Mouse (Mus musculus): ENCODE data around the gene Ahsa1.
"Not testable (repeated sequence)": the region's sequence is repeated elsewhere in the genome, so short reads cannot be mapped to it uniquely, and the experiment has no call there.

The Ahsa1 gene

GRCm38 (mm10) chr12:87266827-87267603 is 736 bp downstream of the Ahsa1 start:
- Histone ChIP-seq H3K36me3 (ENCODE audit: control insufficient read depth, insufficient read depth, low read length, poor library complexity, severe bottlenecking) (peaks cover 14% of the 10 kb centered on the region), H3K27me3 (ENCODE audit: control insufficient read depth, insufficient read depth, low read length, poor library complexity, severe bottlenecking) (no peaks in the 10 kb centered on the region)
- no peak for DNase-seq (ENCODE audit: low read depth, low spot score)

GRCm38 (mm10) chr12:87267682-87268081 is 1.4 kb downstream of the Ahsa1 start:
- Histone ChIP-seq H3K36me3 (ENCODE audit: control insufficient read depth, insufficient read depth, low read length, poor library complexity, severe bottlenecking) (peaks cover 13% of the 10 kb centered on the region), H3K27me3 (ENCODE audit: control insufficient read depth, insufficient read depth, low read length, poor library complexity, severe bottlenecking) (no peaks in the 10 kb centered on the region)
- DNase-seq (ENCODE audit: low read depth, low spot score), result peak; percentile 54

- peaks cover 24% of the 10 kb centered on the region for H3K36me3 ChIP-seq (ENCODE audit: control insufficient read depth, insufficient read depth, low read length, poor library complexity, severe bottlenecking)
- no peak for DNase-seq (ENCODE audit: low read depth, low spot score)
- H3K27me3 ChIP-seq (ENCODE audit: control insufficient read depth, insufficient read depth, low read length, poor library complexity, severe bottlenecking), result no peaks in the 10 kb centered on the region
These were observed 8.9 kb downstream of the Ahsa1 start for GRCm38 (mm10) chr12:87274853-87275831.

DNA sequence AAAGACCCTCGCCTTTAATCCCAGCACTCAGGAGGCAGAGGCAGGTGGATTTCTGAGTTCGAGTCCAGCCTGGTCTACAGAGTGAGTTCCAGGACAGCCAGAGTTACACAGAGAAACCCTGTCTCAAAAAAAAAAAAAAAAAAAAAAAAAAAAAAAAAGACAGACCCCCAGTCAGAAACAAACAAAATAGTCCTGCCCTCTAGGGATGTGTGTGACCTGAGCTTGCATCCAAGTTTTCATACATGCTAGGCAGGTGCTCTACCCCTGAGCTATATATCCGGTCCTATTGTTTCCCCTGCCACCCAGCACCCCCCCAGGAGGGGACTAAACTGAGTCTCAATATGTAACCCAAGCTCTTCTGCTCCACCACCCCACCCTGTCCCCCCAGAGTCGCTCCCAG is 11.0 kb downstream of the Ahsa1 start:
- peaks cover 15% of the 10 kb centered on the region for H3K36me3 ChIP-seq (ENCODE audit: control insufficient read depth, insufficient read depth, low read length, poor library complexity, severe bottlenecking)
- DNase-seq (ENCODE audit: low read depth, low spot score); H3K27me3 ChIP-seq (ENCODE audit: control insufficient read depth, insufficient read depth, low read length, poor library complexity, severe bottlenecking): not testable (repeated sequence)

- H3K36me3 ChIP-seq (ENCODE audit: control insufficient read depth, insufficient read depth, low read length, poor library complexity, severe bottlenecking), result peaks cover 12% of the 10 kb centered on the region; the same call in 1 of the 2 replicates
- no peaks in the 10 kb centered on the region for H3K27me3 ChIP-seq (ENCODE audit: control insufficient read depth, insufficient read depth, low read length, poor library complexity, severe bottlenecking)
- DNase-seq (ENCODE audit: low read depth, low spot score), result no peak
These were observed 11.9 kb downstream of the Ahsa1 start for GRCm38 (mm10) chr12:87278118-87278730.

- Histone ChIP-seq H3K36me3 (ENCODE audit: control insufficient read depth, insufficient read depth, low read length, poor library complexity, severe bottlenecking) (peaks cover 5% of the 10 kb centered on the region; the same call in 1 of the 2 replicates), H3K27me3 (ENCODE audit: control insufficient read depth, insufficient read depth, low read length, poor library complexity, severe bottlenecking) (no peaks in the 10 kb centered on the region)
- no peak for DNase-seq (ENCODE audit: low read depth, low spot score)
These were observed 13.1 kb downstream of the Ahsa1 start for GRCm38 (mm10) chr12:87279350-87279749.

GRCm38 (mm10) chr12:87279879-87280278 is 13.6 kb downstream of the Ahsa1 start:
- no peaks in the 10 kb centered on the region for H3K27me3 ChIP-seq (ENCODE audit: control insufficient read depth, insufficient read depth, low read length, poor library complexity, severe bottlenecking)
- H3K36me3 ChIP-seq (ENCODE audit: control insufficient read depth, insufficient read depth, low read length, poor library complexity, severe bottlenecking), result peaks cover 2% of the 10 kb centered on the region; the same call in 1 of the 2 replicates
- DNase-seq (ENCODE audit: low read depth, low spot score), result no peak

- H3K36me3 ChIP-seq (ENCODE audit: control insufficient read depth, insufficient read depth, low read length, poor library complexity, severe bottlenecking), result no peaks in the 10 kb centered on the region
- H3K27me3 ChIP-seq (ENCODE audit: control insufficient read depth, insufficient read depth, low read length, poor library complexity, severe bottlenecking), result no peaks in the 10 kb centered on the region
- no peak for DNase-seq (ENCODE audit: low read depth, low spot score)
These were observed 15.5 kb downstream of the Ahsa1 start for GRCm38 (mm10) chr12:87281766-87282165.

DNA sequence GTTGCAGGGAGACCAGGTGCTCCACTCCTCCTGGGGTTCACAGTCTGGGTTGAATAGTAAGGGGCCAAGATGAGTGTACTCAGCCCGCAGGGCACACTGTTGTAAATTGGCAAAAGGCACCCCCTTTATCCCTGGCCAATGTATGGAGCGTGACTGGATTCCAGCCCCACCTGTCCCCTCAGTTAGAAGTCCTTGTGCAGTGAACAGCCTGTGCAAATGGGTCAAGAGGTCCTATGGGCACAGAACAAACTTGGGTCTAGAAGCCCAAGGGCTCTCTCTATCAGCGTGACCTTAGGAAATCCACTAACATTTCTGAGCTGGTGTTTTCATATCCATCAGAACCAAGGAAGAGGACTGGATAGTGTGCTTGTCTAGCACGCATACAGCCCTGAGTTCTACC is 16.5 kb downstream of the Ahsa1 start:
- DNase-seq (ENCODE audit: low read depth, low spot score), result no peak
- no peaks in the 10 kb centered on the region for H3K27me3 ChIP-seq (ENCODE audit: control insufficient read depth, insufficient read depth, low read length, poor library complexity, severe bottlenecking)
- no peaks in the 10 kb centered on the region for H3K36me3 ChIP-seq (ENCODE audit: control insufficient read depth, insufficient read depth, low read length, poor library complexity, severe bottlenecking)

DNA sequence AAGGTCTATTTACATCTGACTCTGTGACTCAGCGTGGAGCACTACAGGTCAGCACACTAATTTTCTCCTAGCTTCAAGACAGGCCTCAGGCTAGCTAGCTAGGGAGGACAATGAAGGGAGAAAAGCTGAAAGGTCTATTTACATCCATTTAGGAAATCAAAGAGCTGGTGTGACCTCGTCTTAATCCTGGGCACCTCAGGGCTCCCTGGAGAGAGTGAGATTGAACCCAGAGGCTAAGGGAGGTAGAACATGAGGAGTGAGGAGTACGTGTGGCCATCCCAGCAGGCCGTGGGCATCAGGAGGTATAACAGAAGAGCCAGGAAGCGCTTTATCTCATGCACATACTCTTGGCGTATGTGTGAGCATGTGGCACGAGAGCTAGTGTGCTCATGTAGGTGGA is 17.4 kb downstream of the Ahsa1 start:
- Histone ChIP-seq H3K27me3 (ENCODE audit: control insufficient read depth, insufficient read depth, low read length, poor library complexity, severe bottlenecking) (no peaks in the 10 kb centered on the region), H3K36me3 (ENCODE audit: control insufficient read depth, insufficient read depth, low read length, poor library complexity, severe bottlenecking) (no peaks in the 10 kb centered on the region)
- DNase-seq (ENCODE audit: low read depth, low spot score), result no peak

DNA sequence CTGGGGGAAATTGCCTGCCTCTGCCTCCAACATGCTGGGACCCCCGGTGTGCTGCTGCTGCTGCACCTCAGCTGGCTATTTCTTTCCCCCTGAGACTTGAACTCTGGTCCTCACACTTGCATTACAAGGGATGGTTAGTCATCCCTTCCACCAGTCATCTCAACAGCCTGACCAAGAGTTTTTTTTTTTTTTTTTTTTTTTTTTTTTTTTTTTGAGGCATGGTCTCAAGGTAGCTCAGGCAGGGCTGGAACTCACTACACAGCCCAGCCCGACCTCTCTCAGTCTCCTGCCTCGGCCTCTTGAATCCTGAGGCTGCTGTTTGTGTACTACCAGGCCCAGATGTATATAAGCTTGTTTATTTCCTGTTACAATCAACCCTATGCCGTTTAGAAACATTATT is 18.0 kb downstream of the Ahsa1 start:
- H3K27me3 ChIP-seq (ENCODE audit: control insufficient read depth, insufficient read depth, low read length, poor library complexity, severe bottlenecking), result no peaks in the 10 kb centered on the region
- DNase-seq (ENCODE audit: low read depth, low spot score), result no peak
- no peaks in the 10 kb centered on the region for H3K36me3 ChIP-seq (ENCODE audit: control insufficient read depth, insufficient read depth, low read length, poor library complexity, severe bottlenecking)

GRCm38 (mm10) chr12:87284726-87285125 is 18.4 kb downstream of the Ahsa1 start:
- no peak for DNase-seq (ENCODE audit: low read depth, low spot score)
- H3K36me3 ChIP-seq (ENCODE audit: control insufficient read depth, insufficient read depth, low read length, poor library complexity, severe bottlenecking), result no peaks in the 10 kb centered on the region
- H3K27me3 ChIP-seq (ENCODE audit: control insufficient read depth, insufficient read depth, low read length, poor library complexity, severe bottlenecking), result no peaks in the 10 kb centered on the region

DNA sequence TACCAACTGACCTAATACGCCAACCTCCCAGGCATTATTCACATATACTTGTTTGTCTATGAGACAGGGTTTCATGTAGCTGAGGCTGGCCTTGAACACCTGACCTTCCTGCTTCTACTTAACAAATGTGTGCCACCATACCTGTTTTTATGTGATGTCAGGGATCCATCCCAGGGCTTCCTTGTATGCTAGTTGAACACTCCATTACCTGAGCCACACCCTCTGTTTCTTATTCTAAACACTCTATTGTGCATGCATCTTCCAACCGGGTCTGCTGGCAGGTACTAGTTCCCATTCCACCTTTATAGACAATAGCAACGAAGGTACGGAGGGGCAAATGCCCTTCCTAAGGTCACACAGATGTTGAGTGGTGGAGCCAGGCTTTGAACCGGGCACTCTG is 22.8 kb downstream of the Ahsa1 start:
- Histone ChIP-seq H3K36me3 (ENCODE audit: control insufficient read depth, insufficient read depth, low read length, poor library complexity, severe bottlenecking) (no peaks in the 10 kb centered on the region), H3K27me3 (ENCODE audit: control insufficient read depth, insufficient read depth, low read length, poor library complexity, severe bottlenecking) (no peaks in the 10 kb centered on the region)
- DNase-seq (ENCODE audit: low read depth, low spot score), result no peak

GRCm38 (mm10) chr12:87293934-87294333 is 27.7 kb downstream of the Ahsa1 start:
- Histone ChIP-seq H3K36me3 (ENCODE audit: control insufficient read depth, insufficient read depth, low read length, poor library complexity, severe bottlenecking) (no peaks in the 10 kb centered on the region), H3K27me3 (ENCODE audit: control insufficient read depth, insufficient read depth, low read length, poor library complexity, severe bottlenecking) (no peaks in the 10 kb centered on the region)
- DNase-seq (ENCODE audit: low read depth, low spot score), result no peak

All from splenic B cell, adult 2 months (primary cell).